Mouse (Mus musculus) small intestine, adult 2 months (tissue): ENCODE results near the gene Psmg3. TPM values are rescaled to one million over a fixed set of nuclear protein-coding genes. Genes with fewer than 3 reads are reported as not detected.

Source experiments
- H3K27ac ChIP-seq: fragments of 200-500 bp; 2 replicates; pipeline ENCODE4 v1.5.1; 2012; ENCODE audit warnings: low read depth, low read length, control low read depth, inconsistent platforms; ENCODE audit not compliant: insufficient read depth
- H3K27me3 ChIP-seq: fragments of 200-500 bp; 2 replicates; pipeline ENCODE4 v1.6.1; 2012; ENCODE audit warnings: mild to moderate bottlenecking, moderate library complexity, low read length, inconsistent platforms; ENCODE audit not compliant: control insufficient read depth, insufficient read depth
- H3K36me3 ChIP-seq: fragments of 200-500 bp; 2 replicates; pipeline ENCODE4 v1.6.1; 2012; ENCODE audit warnings: mild to moderate bottlenecking, low read length, control low read depth, inconsistent platforms; ENCODE audit not compliant: control insufficient read depth, insufficient read depth
- H3K4me1 ChIP-seq: fragments of 200-500 bp; 2 replicates; pipeline ENCODE4 v1.6.1; 2012; ENCODE audit warnings: low read length, inconsistent platforms, mixed read lengths; ENCODE audit not compliant: control insufficient read depth, insufficient read depth, insufficient read length
- H3K4me3 ChIP-seq: fragments of 200-500 bp; 2 replicates; pipeline ENCODE4 v1.5.1; 2012; ENCODE audit warnings: low read depth, mild to moderate bottlenecking, control low read depth, inconsistent platforms, low read length, moderate library complexity
- CTCF ChIP-seq: fragments of 200-500 bp; IDR thresholded peaks from 2 replicates; pipeline ENCODE4 v1.5.1; 2012; ENCODE audit warnings: low read depth, mild to moderate bottlenecking, control low read depth, inconsistent platforms, low read length, moderate library complexity, mixed read lengths; ENCODE audit not compliant: insufficient replicate concordance, insufficient read length; ENCODE audit errors: extremely low read depth
- POLR2A ChIP-seq: fragments of 200-500 bp; IDR thresholded peaks from 2 replicates; pipeline ENCODE4 v1.6.1; 2012; ENCODE audit warnings: low read depth, mild to moderate bottlenecking, control low read depth, inconsistent platforms, low read length, moderate library complexity
- WGBS: fragments of 180-500 bp; shearing (Covaris S2); methylation state at CpG from one replicate; pipeline ENCODE4 v1.1.7; 2018; 5-methylcytosine and 5-hydroxymethylcytosine counted together
- polyA plus RNA-seq: library from polyadenylated mRNA; depleted of rRNA; stranded (reverse); fragments of >200 nt; gene quantifications from 2 replicates; pipeline ENCODE4 v1.2.3, GENCODE M21; 2012

Psmg3 gene
- polyA plus RNA-seq, 1 experiment: 20.9 TPM

DNA sequence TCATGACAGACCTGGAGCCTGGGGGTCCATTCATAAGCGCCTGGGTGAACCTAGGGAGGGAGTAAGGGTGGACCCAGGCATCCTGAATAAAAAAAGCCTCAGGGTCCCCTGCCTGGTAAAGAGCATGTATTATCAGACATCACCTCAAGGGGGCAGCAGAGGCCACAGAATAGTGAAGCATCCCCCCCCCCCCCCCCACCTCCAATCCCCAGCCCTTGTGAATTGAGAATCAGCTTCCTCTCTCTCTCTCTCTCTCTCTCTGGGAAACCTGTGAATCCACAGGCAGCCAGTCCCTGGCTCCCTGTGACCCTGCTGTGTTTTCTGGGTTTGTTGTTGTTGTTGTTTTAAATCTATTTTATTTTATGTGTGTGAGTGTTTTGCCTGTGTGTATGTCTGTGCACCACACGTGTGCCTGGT, 11.8 kb upstream of the Psmg3 start:
- no peaks in the 10 kb centered on the region for H3K27me3 ChIP-seq
- H3K4me3 ChIP-seq: no peak overlapping the region
- TF ChIP-seq POLR2A: no peak
- TF ChIP-seq CTCF: peak; percentile 53; the same call in 1 of the 2 replicates
- 21% methylated on average over 2 of the region's 2 CpGs for WGBS
- H3K27ac ChIP-seq: no peak overlapping the region
- H3K4me1 ChIP-seq: no peaks in the 10 kb centered on the region
- no peaks in the 10 kb centered on the region for H3K36me3 ChIP-seq

- Histone ChIP-seq H3K27ac (no peak overlapping the region), H3K4me3 (no peak overlapping the region), H3K36me3 (no peaks in the 10 kb centered on the region), H3K4me1 (no peaks in the 10 kb centered on the region), H3K27me3 (no peaks in the 10 kb centered on the region)
- TF ChIP-seq CTCF (no peak), POLR2A (no peak)
- WGBS: 83% methylated on average over 7 of the region's 7 CpGs
Measured at GRCm38 (mm10) chr5:139835706-139836105, 9.0 kb upstream of the Psmg3 start.

DNA sequence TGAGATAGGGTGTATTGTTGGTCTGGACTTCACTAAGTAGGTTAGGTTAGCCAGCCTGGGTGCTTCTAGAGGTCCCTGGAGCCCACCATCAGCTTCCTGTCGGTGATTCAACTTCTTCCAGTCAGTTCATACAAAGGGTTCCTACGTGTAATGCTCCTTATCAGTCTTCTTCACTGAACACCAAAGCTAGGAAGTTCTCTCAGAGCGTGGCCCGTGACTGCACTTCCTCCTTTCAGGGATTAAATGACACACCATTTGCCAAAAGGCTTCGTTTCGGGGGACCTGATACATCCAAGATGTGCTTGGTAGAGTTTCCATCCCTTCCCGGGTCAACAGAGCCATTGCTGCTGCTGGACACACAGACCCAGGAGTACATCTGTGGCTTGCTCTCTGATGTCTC, 5.4 kb upstream of the Psmg3 start:
- TF ChIP-seq CTCF (no peak), POLR2A (no peak)
- Histone ChIP-seq H3K27me3 (no peaks in the 10 kb centered on the region), H3K27ac (no peak overlapping the region), H3K36me3 (no peaks in the 10 kb centered on the region), H3K4me3 (no peak overlapping the region), H3K4me1 (no peaks in the 10 kb centered on the region)
- 57% methylated on average over 7 of the region's 7 CpGs for WGBS

DNA sequence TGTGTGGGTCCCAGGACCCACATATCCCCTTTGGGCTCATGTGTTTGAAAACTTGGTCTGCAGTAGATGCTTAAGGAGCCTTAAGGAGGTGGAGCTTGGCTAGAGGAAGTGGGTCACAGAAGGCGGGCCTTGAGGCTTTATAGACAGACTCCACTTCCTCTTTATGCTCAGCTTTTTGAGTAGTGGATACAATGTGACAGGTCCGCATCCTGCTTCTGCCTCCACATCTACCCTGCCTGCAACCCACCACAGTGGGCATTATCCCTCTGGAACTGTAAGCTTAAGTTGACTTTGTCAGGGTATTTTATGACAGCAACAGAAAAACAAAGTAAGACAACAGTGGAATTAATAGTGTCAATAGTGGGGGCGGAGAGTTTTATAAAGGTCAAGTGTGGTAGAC, 4.0 kb upstream of the Psmg3 start:
- Histone ChIP-seq H3K27ac (no peak overlapping the region), H3K27me3 (no peaks in the 10 kb centered on the region), H3K4me1 (peaks cover 4% of the 10 kb centered on the region; the same call in 1 of the 2 replicates), H3K36me3 (no peaks in the 10 kb centered on the region), H3K4me3 (no peak overlapping the region)
- WGBS: 76% methylated on average over 3 of the region's 3 CpGs
- TF ChIP-seq POLR2A: no peak
- no peak for TF ChIP-seq CTCF

DNA sequence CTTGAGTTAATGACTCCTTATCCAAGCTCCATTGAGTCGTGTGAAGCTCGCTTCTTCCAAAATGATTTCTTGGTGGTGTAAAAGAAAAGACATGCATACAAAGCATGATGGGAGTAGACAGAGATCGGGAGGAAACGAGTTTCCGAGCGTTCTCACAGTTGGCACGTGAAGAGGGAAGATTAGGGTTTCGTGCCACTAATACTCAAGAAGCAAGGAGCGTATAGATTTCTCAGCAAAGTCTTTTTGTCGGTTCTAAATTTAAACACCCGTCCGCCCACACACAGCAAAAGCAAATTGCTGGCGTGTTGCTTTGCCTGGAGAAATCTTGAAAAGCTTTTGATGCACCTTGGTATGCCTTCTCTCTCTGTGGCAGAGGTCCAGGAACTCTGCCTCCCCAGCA, 2.7 kb upstream of the Psmg3 start:
- peaks cover 5% of the 10 kb centered on the region for H3K36me3 ChIP-seq
- no peak overlapping the region for H3K4me3 ChIP-seq
- WGBS: 73% methylated on average over 13 of the region's 13 CpGs
- H3K4me1 ChIP-seq: peaks cover 9% of the 10 kb centered on the region; the same call in 1 of the 2 replicates
- H3K27me3 ChIP-seq: no peaks in the 10 kb centered on the region
- no peak for TF ChIP-seq POLR2A
- no peak for TF ChIP-seq CTCF
- no peak overlapping the region for H3K27ac ChIP-seq

DNA sequence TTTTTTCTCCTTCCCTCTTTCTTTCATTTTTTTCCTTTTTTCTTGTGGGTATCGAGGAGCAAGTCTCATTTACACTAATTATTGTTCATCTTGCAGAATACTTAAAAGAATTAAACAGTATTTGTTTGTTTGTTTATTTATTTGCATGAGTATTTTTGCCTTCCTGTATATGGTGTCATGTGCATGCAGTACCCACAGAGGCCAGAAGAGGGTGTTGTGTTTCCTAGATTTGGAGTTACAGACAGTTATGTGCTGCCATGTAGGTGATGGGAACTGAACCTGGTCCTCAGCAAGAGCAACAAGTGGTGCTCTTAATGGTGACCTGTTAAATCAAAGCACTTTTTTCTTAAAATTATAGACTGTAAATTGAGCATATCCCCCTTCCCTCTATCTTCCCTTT, 908 bp upstream of the Psmg3 start:
- Histone ChIP-seq H3K27ac (no peak overlapping the region), H3K27me3 (no peaks in the 10 kb centered on the region), H3K4me3 (no peak overlapping the region), H3K36me3 (peaks cover 11% of the 10 kb centered on the region), H3K4me1 (peaks cover 9% of the 10 kb centered on the region)
- no peak for TF ChIP-seq POLR2A
- TF ChIP-seq CTCF: no peak
- WGBS: 100% methylated on average over 1 of the region's 1 CpGs

- Histone ChIP-seq H3K27ac (no peak overlapping the region), H3K36me3 (peaks cover 11% of the 10 kb centered on the region), H3K4me3 (peak overlapping the region; percentile 86), H3K4me1 (peaks cover 18% of the 10 kb centered on the region), H3K27me3 (no peaks in the 10 kb centered on the region)
- WGBS: 25% methylated on average over 11 of the region's 11 CpGs
- TF ChIP-seq POLR2A (no peak), CTCF (no peak)
Measured at GRCm38 (mm10) chr5:139825947-139826346, 738 bp downstream of the Psmg3 start.

DNA sequence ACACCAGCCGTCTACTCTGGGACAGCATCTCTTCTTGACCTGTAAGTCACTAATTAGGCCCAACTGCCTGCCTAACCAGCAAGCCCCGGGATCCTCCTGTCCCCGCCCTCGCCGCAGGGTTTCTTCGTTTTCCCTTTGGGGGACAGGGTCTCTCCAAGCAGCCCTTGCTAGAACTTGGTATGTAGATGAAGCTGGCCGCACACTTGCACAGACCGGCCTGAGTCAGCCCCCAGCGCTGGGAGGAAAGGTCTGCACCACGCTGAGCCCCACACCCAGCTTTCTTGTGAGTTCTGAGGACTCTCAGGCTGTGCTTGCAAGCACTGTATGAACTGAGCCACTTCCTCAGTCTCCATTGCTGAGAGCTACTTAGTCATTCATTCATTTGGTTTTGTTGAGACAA, 2.2 kb downstream of the Psmg3 start:
- no peak for TF ChIP-seq POLR2A

More for the DNA sequence above, 2.2 kb downstream of the Psmg3 start:
- Histone ChIP-seq H3K4me1 (peaks cover 26% of the 10 kb centered on the region), H3K27me3 (no peaks in the 10 kb centered on the region), H3K4me3 (0 out of 2 replicates have a peak overlapping the region, but pooled peaks have one; percentile 3), H3K27ac (no peak overlapping the region), H3K36me3 (peaks cover 11% of the 10 kb centered on the region)
- 92% methylated on average over 10 of the region's 10 CpGs for WGBS
